Mouse (Mus musculus) embryonic facial prominence, embryonic 11.5 days (tissue): ENCODE data around the gene Luc7l. TPM values are rescaled to one million over a fixed set of nuclear protein-coding genes. Genes with fewer than 3 reads are reported as not detected.
"Not testable (repeated sequence)": the region's sequence is repeated elsewhere in the genome, so short reads cannot be mapped to it uniquely, and the experiment has no call there.

Source experiments
- ATAC-seq: fragments of 200-750 bp; cut with Nextera tagmentation; replicated peaks from 2 replicates; pipeline ENCODE4 v1.8.0; 2017; ENCODE audit warnings: low read depth; ENCODE audit not compliant: insufficient number of reproducible peaks, low FRiP score, low TSS enrichment
- DNase-seq: peaks from one replicate; pipeline ENCODE4 v3.0.0-alpha.2; 2015; ENCODE audit warnings: low spot score
- H3K27ac ChIP-seq: fragments of 300-500 bp; sonication (generic); replicated peaks from 2 replicates; pipeline ENCODE4 v1.5.1; 2014; ENCODE audit warnings: mild to moderate bottlenecking, low read depth, low read length, control low read depth
- H3K27me3 ChIP-seq: fragments of 300-500 bp; sonication (generic); 2 replicates; pipeline ENCODE4 v1.6.1; 2014; ENCODE audit warnings: mild to moderate bottlenecking, low read length, moderate library complexity, mixed read lengths; ENCODE audit not compliant: control insufficient read depth, insufficient read depth
- H3K36me3 ChIP-seq: fragments of 300-500 bp; sonication (generic); replicated peaks from 2 replicates; pipeline ENCODE4 v1.6.1; 2014; ENCODE audit warnings: low read depth, mild to moderate bottlenecking, low read length, moderate library complexity, mixed read lengths; ENCODE audit not compliant: control insufficient read depth, insufficient read depth
- H3K4me1 ChIP-seq: fragments of 300-500 bp; sonication (generic); 2 replicates; pipeline ENCODE4 v1.6.1; 2014; ENCODE audit warnings: low read length, mixed read lengths; ENCODE audit not compliant: control insufficient read depth, insufficient read depth
- H3K4me2 ChIP-seq: fragments of 300-500 bp; sonication (generic); 2 replicates; pipeline ENCODE4 v1.6.1; 2014; ENCODE audit warnings: low read depth, mild to moderate bottlenecking, control low read depth, low read length, moderate library complexity
- H3K4me3 ChIP-seq: fragments of 300-500 bp; sonication (generic); 2 replicates; pipeline ENCODE4 v1.5.1; 2014; ENCODE audit warnings: low read depth, low read length, control low read depth
- H3K9ac ChIP-seq: fragments of 300-500 bp; sonication (generic); replicated peaks from 2 replicates; pipeline ENCODE4 v1.6.1; 2014; ENCODE audit warnings: mild to moderate bottlenecking, control low read depth, low read length
- H3K9me3 ChIP-seq: fragments of 300-500 bp; sonication (generic); replicated peaks from 2 replicates; pipeline ENCODE4 v1.6.1; 2016; ENCODE audit warnings: mild to moderate bottlenecking, low read length, inconsistent platforms, mixed read lengths; ENCODE audit not compliant: control insufficient read depth
- WGBS: fragments of 180-500 bp; shearing (Covaris S2); extraction: QIAGEN DNeasy Blood & Tissue Kit; methylation state at CpG from one replicate; pipeline ENCODE4 v1.1.7; 2014; 5-methylcytosine and 5-hydroxymethylcytosine counted together
- polyA plus RNA-seq: library from polyadenylated mRNA; unstranded; fragments of >200 nt; fragmentation: Nextera tagmentation; extraction: Ambion mirVana; gene quantifications from 2 replicates; pipeline ENCODE4 v1.2.1, GENCODE M21; 2014

Gene Luc7l
- polyA plus RNA-seq, 1 experiment from 2014 or later, result 147 TPM

DNA sequence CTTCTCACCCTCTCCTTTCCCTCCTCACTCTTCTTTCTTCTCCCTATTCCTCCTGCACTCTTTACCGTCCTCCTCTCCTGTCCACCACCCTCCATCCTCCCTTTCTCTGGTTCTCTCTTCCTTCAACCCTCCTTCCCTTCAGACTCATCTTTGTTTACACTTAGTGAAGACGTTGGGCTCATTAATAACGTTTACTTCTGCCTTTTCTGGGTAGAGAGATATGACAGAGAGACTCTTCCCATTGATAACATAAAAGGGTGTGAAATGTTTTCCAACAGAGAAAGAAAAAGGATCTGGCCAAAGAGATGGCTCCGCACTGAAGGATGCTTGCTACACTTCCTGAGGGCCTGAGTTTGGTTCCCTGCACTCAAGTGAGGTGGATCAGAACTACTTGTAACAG, 36.8 kb downstream of the Luc7l start:
- H3K27me3 ChIP-seq, result no peaks in the 10 kb centered on the region
- DNase-seq, result no peak
- peaks cover 18% of the 10 kb centered on the region for H3K36me3 ChIP-seq
- 0 out of 2 replicates have a peak, but pooled peaks cover 4% of the 10 kb centered on the region for H3K9me3 ChIP-seq
- ATAC-seq, result no peak
- H3K4me2 ChIP-seq, result no peak overlapping the region
- H3K4me3 ChIP-seq, result no peak overlapping the region
- H3K27ac ChIP-seq, result no peak overlapping the region
- H3K4me1 ChIP-seq, result no peaks in the 10 kb centered on the region
- 84% methylated on average over 4 of the region's 4 CpGs for WGBS
- H3K9ac ChIP-seq, result no peak overlapping the region

DNA sequence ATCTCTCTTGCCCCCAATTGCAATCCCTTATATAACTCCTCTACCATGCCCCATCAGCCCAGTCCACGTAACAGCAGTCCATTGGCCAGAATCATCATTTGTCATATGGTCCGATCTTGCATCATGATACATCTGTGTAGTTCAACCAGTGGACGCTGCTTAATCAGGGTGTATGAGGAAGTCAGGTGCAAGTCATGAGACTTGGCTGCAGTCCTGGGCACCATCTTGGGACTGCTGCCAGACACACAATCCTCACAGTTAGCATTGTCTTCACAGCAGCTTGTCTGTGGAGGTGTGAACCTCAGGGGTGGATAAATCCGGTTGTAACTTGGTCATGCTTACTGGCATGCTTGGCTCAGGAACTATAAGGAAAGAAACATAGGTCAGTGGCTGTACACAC, 45.6 kb downstream of the Luc7l start:
- not testable (repeated sequence) for H3K4me1 ChIP-seq, H3K36me3 ChIP-seq, H3K9me3 ChIP-seq, H3K9ac ChIP-seq, DNase-seq, H3K27ac ChIP-seq, H3K4me2 ChIP-seq, ATAC-seq, H3K27me3 ChIP-seq, H3K4me3 ChIP-seq
- WGBS, result 88% methylated on average over 4 of the region's 4 CpGs

- H3K36me3 ChIP-seq, result no peaks in the 10 kb centered on the region
- H3K4me2 ChIP-seq, result no peak overlapping the region
- WGBS, result 17% methylated on average over 6 of the region's 6 CpGs
- no peaks in the 10 kb centered on the region for H3K4me1 ChIP-seq
- H3K27ac ChIP-seq, result no peak overlapping the region
- no peak overlapping the region for H3K4me3 ChIP-seq
- DNase-seq, result peak; percentile 81
- ATAC-seq, result no peak
- no peak overlapping the region for H3K9ac ChIP-seq
- H3K27me3 ChIP-seq, result no peaks in the 10 kb centered on the region; the same call in 1 of the 2 replicates
- no peaks in the 10 kb centered on the region for H3K9me3 ChIP-seq
Observed at GRCm38 (mm10) chr17:26314291-26314690, 61.6 kb downstream of the Luc7l start.

DNA sequence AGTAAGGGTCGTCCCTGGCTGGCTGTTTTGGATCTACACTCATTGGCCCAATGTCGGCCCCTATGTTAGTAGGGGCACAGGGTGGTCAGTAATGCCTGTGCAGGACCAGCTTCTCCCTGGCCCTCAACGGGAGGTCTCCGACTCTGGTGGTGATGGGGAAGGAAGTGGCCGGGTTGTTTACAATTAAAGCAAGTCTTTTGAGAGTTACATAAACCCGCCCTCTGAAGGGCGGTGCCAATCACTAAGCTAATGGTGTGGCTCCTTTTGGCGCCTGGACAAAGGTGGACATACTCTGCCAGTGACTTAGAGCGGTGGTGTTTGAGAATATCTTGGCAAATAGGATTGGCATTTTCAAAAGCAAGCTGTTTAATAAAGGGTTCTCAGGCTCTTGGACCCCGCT, 62.8 kb downstream of the Luc7l start:
- Histone ChIP-seq H3K9ac (no peak overlapping the region), H3K27ac (no peak overlapping the region), H3K4me1 (no peaks in the 10 kb centered on the region), H3K36me3 (no peaks in the 10 kb centered on the region), H3K4me3 (no peak overlapping the region), H3K4me2 (no peak overlapping the region), H3K27me3 (no peaks in the 10 kb centered on the region; the same call in 1 of the 2 replicates), H3K9me3 (no peaks in the 10 kb centered on the region)
- DNase-seq (no peak), ATAC-seq (no peak)
- 35% methylated on average over 10 of the region's 10 CpGs for WGBS

DNA sequence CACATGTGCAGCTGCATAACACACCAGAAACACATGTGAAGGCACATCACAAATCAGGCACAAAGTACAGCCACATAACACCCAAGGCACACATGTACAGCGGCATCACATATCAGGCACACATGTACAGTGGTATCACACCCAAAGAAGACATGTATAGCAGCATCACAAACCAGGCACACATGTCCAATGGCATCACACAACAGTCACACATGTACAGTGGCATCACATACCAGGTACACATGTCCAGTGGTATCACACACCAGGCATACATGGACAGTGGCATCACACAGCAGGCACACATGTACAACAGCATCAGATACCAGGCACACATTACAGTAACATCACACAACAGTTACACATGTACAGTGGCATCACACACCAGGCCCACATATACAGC, 65.7 kb downstream of the Luc7l start:
- no peaks in the 10 kb centered on the region for H3K4me1 ChIP-seq
- H3K9me3 ChIP-seq, result no peaks in the 10 kb centered on the region
- H3K9ac ChIP-seq, result no peak overlapping the region
- 90% methylated on average over 1 of the region's 1 CpGs for WGBS
- H3K36me3 ChIP-seq, result no peaks in the 10 kb centered on the region
- no peaks in the 10 kb centered on the region; the same call in 1 of the 2 replicates for H3K27me3 ChIP-seq
- DNase-seq, result no peak
- H3K27ac ChIP-seq, result no peak overlapping the region
- ATAC-seq, result no peak
- no peak overlapping the region for H3K4me3 ChIP-seq
- H3K4me2 ChIP-seq, result no peak overlapping the region

Other genes with a start within 250 kb of the Luc7l start
- gene Rab11fip3, start 183.3 kb upstream of the Luc7l start, polyA plus RNA-seq, result 12.9 and 16.1 TPM in 2 replicates
- gene Decr2, start 162.6 kb upstream of the Luc7l start, polyA plus RNA-seq, result 18.8 and 19.0 TPM in 2 replicates
- 91.2 and 104 TPM in 2 replicates for gene Nme4, start 157.3 kb upstream of the Luc7l start, polyA plus RNA-seq
- gene Tmem8, start 139.6 kb upstream of the Luc7l start, polyA plus RNA-seq, result 0.48 and 0.92 TPM in 2 replicates
- gene Mrpl28, start 129.4 kb upstream of the Luc7l start, polyA plus RNA-seq, result 250 and 261 TPM in 2 replicates
- gene Axin1, start 114.2 kb upstream of the Luc7l start, polyA plus RNA-seq, result 12.8 and 17.9 TPM in 2 replicates
- 0.48 and 0.64 TPM in 2 replicates for gene Pdia2, start 53.8 kb upstream of the Luc7l start, polyA plus RNA-seq
- gene Rgs11, start 49.9 kb upstream of the Luc7l start, polyA plus RNA-seq, result 2.0 and 3.0 TPM in 2 replicates
- 15.9 and 21.1 TPM in 2 replicates for gene Arhgdig, start 45.1 kb upstream of the Luc7l start, polyA plus RNA-seq
- 21.3 and 21.7 TPM in 2 replicates for gene Fam234a, start 8.7 kb upstream of the Luc7l start, polyA plus RNA-seq
- gene Neurl1b, start 161.9 kb downstream of the Luc7l start, polyA plus RNA-seq, result 0.25 and 0.45 TPM in 2 replicates